Mouse (Mus musculus): ENCODE results near the gene Aanat. TPM values are rescaled to one million over a fixed set of nuclear protein-coding genes. Genes with fewer than 3 reads are reported as not detected.

Gene Aanat
- total RNA-seq (2014; rRNA removed) (0.52 and 0.82 TPM in 2 replicates), polyA plus RNA-seq (2015; fragmentation: Nextera tagmentation; extraction: Ambion mirVana) (0.90 and 0.94 TPM in 2 replicates)

DNA sequence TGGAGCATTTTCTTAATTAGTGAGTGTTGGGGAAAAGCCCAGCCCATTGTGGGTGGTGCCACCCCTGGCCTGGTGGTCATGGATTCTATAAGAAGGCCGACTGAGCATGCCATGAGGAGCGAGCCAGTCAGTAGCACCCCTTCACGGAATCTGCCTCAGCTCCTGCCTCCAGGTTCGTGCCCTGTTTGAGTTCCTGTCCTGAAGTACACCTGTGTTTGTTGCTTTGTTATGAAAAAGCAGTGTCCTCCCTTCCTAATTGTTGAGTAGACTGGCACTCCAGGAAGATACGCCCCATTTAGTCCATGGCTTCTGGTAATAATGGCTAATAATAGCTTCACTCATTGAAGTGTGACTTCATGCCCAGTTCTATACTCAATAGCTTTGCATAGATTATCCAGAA lies at the start of gene Aanat:
TSS of gene Aanat (plus strand) at position 123 of the 400 bp plus-strand sequence.
- no peak for ATAC-seq (ENCODE audit: low FRiP score)
- Histone ChIP-seq H3K9ac (replicated peaks; ENCODE audit: low read length, poor library complexity, severe bottlenecking) (no peak within 1 kb of the TSS), H3K4me2 (ENCODE audit: low read depth, low read length, poor library complexity, severe bottlenecking) (peak within 1 kb of the TSS; percentile 31), H3K4me3 (ENCODE audit: low read depth, low read length) (peak within 1 kb of the TSS; percentile 7; the same call in 1 of the 2 replicates), H3K36me3 (ENCODE audit: insufficient read depth, low read length) (no peaks in the 10 kb centered on the region), H3K9me3 (ENCODE audit: low read length) (no peaks in the 10 kb centered on the region), H3K27ac (ENCODE audit: low read depth, low read length) (0 out of 2 replicates have a peak within 1 kb of the TSS, but pooled peaks have one; percentile 34), H3K27me3 (ENCODE audit: insufficient read depth, low read length) (no peaks in the 10 kb centered on the region), H3K4me1 (ENCODE audit: insufficient read depth, low read length) (no peaks in the 10 kb centered on the region)
- DNase-seq (ENCODE audit: low spot score): no peak
- WGBS: 74% methylated on average over 5 of the region's 5 CpGs
- no peak for TF ChIP-seq CTCF (IDR thresholded peaks at IDR 0.05)

DNA sequence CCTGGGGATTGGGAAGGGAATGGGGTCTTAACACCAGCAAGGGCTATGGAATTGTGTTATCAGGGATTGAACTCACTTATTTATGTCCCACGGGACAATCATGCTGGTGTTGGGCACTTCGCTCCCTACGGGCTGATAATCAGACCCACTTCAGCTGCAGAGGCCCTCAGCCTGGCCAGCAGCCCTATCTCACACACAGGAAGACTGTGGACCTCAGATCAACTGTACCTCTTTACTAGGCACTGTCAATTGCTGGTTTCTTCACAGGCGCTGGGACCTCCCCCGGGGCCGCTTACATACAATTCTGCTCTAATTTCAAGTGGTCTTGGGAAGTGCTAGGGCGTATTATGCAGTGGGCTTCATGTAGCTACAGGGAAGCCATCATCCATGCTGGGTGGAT lies 49.5 kb upstream of the Aanat start:
- 90% methylated on average over 7 of the region's 7 CpGs for WGBS
- Histone ChIP-seq H3K9ac (replicated peaks; ENCODE audit: low read length, poor library complexity, severe bottlenecking) (no peak overlapping the region), H3K4me3 (ENCODE audit: low read depth, low read length) (no peak overlapping the region), H3K27ac (ENCODE audit: low read depth, low read length) (no peak overlapping the region), H3K4me2 (ENCODE audit: low read depth, low read length, poor library complexity, severe bottlenecking) (no peak overlapping the region), H3K4me1 (ENCODE audit: insufficient read depth, low read length) (peaks cover 6% of the 10 kb centered on the region), H3K27me3 (ENCODE audit: insufficient read depth, low read length) (peaks cover 21% of the 10 kb centered on the region; the same call in 1 of the 2 replicates), H3K9me3 (ENCODE audit: low read length) (no peaks in the 10 kb centered on the region), H3K36me3 (ENCODE audit: insufficient read depth, low read length) (peaks cover 47% of the 10 kb centered on the region)
- no peak for ATAC-seq (ENCODE audit: low FRiP score)
- no peak for DNase-seq (ENCODE audit: low spot score)
- no peak for TF ChIP-seq CTCF (IDR thresholded peaks at IDR 0.05)

DNA sequence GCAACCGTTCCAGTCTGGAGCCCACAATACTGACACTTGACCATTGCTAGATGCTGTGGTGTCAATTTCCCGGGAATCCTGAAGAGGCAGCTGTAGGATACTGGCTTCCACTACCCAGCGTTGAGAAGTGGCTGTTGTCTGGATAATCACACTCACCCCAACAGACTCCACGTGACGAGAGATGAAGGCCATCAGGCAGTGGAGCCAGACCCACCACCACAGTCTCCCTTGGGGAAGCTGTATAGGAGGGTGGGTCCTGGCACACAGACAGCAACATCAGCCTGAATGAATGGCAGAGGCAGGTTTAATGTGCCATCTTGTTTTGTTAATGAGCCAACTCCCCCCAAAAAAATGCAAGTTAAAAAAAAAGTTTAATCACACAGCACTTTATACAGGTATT lies 48.8 kb upstream of the Aanat start:
- Histone ChIP-seq H3K9ac (replicated peaks; ENCODE audit: low read length, poor library complexity, severe bottlenecking) (no peak overlapping the region), H3K27me3 (ENCODE audit: insufficient read depth, low read length) (peaks cover 19% of the 10 kb centered on the region; the same call in 1 of the 2 replicates), H3K4me1 (ENCODE audit: insufficient read depth, low read length) (peaks cover 1% of the 10 kb centered on the region), H3K27ac (ENCODE audit: low read depth, low read length) (no peak overlapping the region), H3K9me3 (ENCODE audit: low read length) (no peaks in the 10 kb centered on the region), H3K4me3 (ENCODE audit: low read depth, low read length) (no peak overlapping the region), H3K36me3 (ENCODE audit: insufficient read depth, low read length) (peaks cover 54% of the 10 kb centered on the region), H3K4me2 (ENCODE audit: low read depth, low read length, poor library complexity, severe bottlenecking) (no peak overlapping the region)
- no peak for TF ChIP-seq CTCF (IDR thresholded peaks at IDR 0.05)
- 65% methylated on average over 5 of the region's 5 CpGs for whole genome bisulfite sequencing
- ATAC-seq (ENCODE audit: low FRiP score) (no peak), DNase-seq (ENCODE audit: low spot score) (no peak)

DNA sequence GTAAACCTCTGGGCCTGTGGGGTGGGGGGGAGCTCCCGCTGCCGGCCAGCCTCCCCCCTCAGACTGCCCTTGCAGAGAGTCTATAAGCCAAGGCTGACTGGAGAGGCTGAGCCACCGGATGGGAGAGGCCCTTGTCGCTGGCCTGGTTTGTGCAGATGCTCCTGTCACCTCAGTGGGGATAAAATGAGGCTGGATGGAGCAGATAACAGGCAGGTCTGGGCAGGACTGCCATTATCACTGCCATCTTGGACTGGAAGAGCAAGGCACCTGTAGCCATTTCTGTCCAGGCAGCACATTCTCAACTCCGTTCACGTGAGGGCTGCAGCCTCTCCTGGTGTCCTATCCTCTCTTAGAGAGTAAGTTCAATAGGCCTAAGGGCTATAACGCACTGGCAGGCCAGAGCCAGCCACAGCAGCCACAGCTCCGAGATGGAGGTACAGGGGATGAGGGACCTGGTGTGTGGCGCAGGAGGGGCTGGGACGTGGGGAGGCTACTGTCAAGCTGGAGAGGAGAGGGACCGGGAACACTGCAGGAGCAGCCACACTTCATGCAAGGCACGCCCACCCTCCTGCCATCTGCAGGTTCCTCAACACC lies 48.0 kb upstream of the Aanat start:
- 88% methylated on average over 12 of the region's 12 CpGs for WGBS
- Histone ChIP-seq H3K4me1 (ENCODE audit: insufficient read depth, low read length) (no peaks in the 10 kb centered on the region; the same call in none of the 2 replicates), H3K27me3 (ENCODE audit: insufficient read depth, low read length) (peaks cover 14% of the 10 kb centered on the region; the same call in 1 of the 2 replicates), H3K36me3 (ENCODE audit: insufficient read depth, low read length) (peaks cover 62% of the 10 kb centered on the region), H3K4me3 (ENCODE audit: low read depth, low read length) (no peak overlapping the region), H3K9ac (replicated peaks; ENCODE audit: low read length, poor library complexity, severe bottlenecking) (no peak overlapping the region), H3K4me2 (ENCODE audit: low read depth, low read length, poor library complexity, severe bottlenecking) (no peak overlapping the region), H3K27ac (ENCODE audit: low read depth, low read length) (no peak overlapping the region), H3K9me3 (ENCODE audit: low read length) (no peaks in the 10 kb centered on the region)
- ATAC-seq (ENCODE audit: low FRiP score) (no peak), DNase-seq (ENCODE audit: low spot score) (no peak)
- no peak for TF ChIP-seq CTCF (IDR thresholded peaks at IDR 0.05)

DNA sequence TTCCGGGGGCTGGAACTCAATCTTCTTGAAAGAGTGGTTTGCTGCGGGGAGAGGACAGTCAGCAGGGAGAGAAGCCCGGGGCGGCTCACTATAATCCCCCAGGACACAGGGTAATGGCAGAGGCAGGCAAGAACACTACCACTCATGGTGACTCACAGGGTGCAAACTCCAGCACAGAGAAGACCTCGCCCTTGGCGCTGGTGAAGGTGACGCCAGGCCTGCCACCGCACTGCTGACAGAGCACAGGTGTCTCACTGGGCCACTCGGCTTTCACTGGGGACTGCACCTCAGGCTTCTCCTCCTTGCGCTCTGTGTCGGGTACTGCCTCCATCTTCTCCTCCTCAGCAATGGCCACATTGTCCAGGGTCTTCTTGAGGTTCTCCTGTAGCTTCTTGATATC lies 45.0 kb upstream of the Aanat start:
- WGBS: 92% methylated on average over 11 of the region's 11 CpGs
- Histone ChIP-seq H3K27ac (ENCODE audit: low read depth, low read length) (no peak overlapping the region), H3K9ac (replicated peaks; ENCODE audit: low read length, poor library complexity, severe bottlenecking) (no peak overlapping the region), H3K4me3 (ENCODE audit: low read depth, low read length) (no peak overlapping the region), H3K27me3 (ENCODE audit: insufficient read depth, low read length) (no peaks in the 10 kb centered on the region), H3K4me2 (ENCODE audit: low read depth, low read length, poor library complexity, severe bottlenecking) (no peak overlapping the region), H3K36me3 (ENCODE audit: insufficient read depth, low read length) (peaks cover 92% of the 10 kb centered on the region), H3K4me1 (ENCODE audit: insufficient read depth, low read length) (no peaks in the 10 kb centered on the region), H3K9me3 (ENCODE audit: low read length) (no peaks in the 10 kb centered on the region)
- no peak for ATAC-seq (ENCODE audit: low FRiP score)
- TF ChIP-seq CTCF (IDR thresholded peaks at IDR 0.05): no peak
- no peak for DNase-seq (ENCODE audit: low spot score)

DNA sequence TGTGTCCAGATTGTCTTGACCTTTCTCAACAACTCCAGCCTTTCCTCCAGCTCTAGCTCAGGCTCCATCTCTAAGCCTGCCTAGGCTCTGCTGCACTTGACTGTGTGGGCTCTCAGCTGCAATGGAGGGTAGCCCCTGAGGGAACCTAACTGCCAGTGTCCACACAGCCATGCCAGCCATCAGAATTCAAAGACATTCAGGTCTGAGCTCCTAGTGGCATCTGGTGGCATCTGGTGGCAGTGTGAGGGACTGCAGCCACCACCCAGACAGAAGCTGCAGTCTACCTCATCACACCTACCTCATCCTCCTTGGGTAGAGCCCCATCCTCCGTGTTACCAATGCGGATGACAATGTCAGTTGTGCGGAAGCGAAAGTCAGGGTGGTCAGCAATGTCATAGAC lies 43.1 kb upstream of the Aanat start:
- TF ChIP-seq CTCF (IDR thresholded peaks at IDR 0.05): peak; percentile 83
- 89% methylated on average over 4 of the region's 4 CpGs for WGBS
- H3K27me3 ChIP-seq (ENCODE audit: insufficient read depth, low read length): no peaks in the 10 kb centered on the region
- H3K36me3 ChIP-seq (ENCODE audit: insufficient read depth, low read length): peaks cover 95% of the 10 kb centered on the region
- no peaks in the 10 kb centered on the region for H3K9me3 ChIP-seq (ENCODE audit: low read length)
- no peak overlapping the region for H3K4me2 ChIP-seq (ENCODE audit: low read depth, low read length, poor library complexity, severe bottlenecking)
- H3K4me1 ChIP-seq (ENCODE audit: insufficient read depth, low read length): no peaks in the 10 kb centered on the region
- DNase-seq (ENCODE audit: low spot score) (peak; percentile 68), ATAC-seq (ENCODE audit: low FRiP score) (peak; percentile 18; the same call in 1 of the 2 replicates)
- no peak overlapping the region for H3K4me3 ChIP-seq (ENCODE audit: low read depth, low read length)
- no peak overlapping the region for H3K27ac ChIP-seq (ENCODE audit: low read depth, low read length)
- H3K9ac ChIP-seq (replicated peaks; ENCODE audit: low read length, poor library complexity, severe bottlenecking): no peak overlapping the region

Measured in midbrain, postnatal 0 days (tissue).